Mouse (Mus musculus) E14TG2a.4 (cell line): ENCODE data around the gene D2hgdh.

ENCODE experiments used
- CTCF ChIP-seq: conservative IDR thresholded peaks from 2 replicates; pipeline ENCODE4 v1.5.1; 2014; ENCODE audit warnings: low read length
- NANOG ChIP-seq: IDR thresholded peaks from 2 replicates; pipeline ENCODE4 v1.6.1; 2014; ENCODE audit warnings: borderline replicate concordance, low read length, mixed read lengths

GRCm38 (mm10) chr1:93786912-93787311, 37.8 kb upstream of the D2hgdh start:
- no peak for TF ChIP-seq CTCF
- no peak for TF ChIP-seq NANOG
